Mouse (Mus musculus) E14TG2a.4 (cell line): ENCODE data around the gene Lingo4.
A peak's percentile ranks its signal among the peaks of the same experiment; 100 is the strongest.

Experiments
- H3K27me3 ChIP-seq: 2 replicates; pipeline ENCODE4 v1.6.1; 2014; ENCODE audit warnings: low read length, control low read depth; ENCODE audit not compliant: insufficient read depth
- H3K36me3 ChIP-seq: 2 replicates; pipeline ENCODE4 v1.6.1; 2014; ENCODE audit warnings: low read length, control low read depth; ENCODE audit not compliant: insufficient read depth
- H3K4me1 ChIP-seq: replicated peaks from 2 replicates; pipeline ENCODE4 v1.6.1; 2014; ENCODE audit warnings: low read depth, low read length, control low read depth
- H3K4me3 ChIP-seq: replicated peaks from 2 replicates; pipeline ENCODE4 v1.5.1; 2014; ENCODE audit warnings: mild to moderate bottlenecking, low read length
- H3K9me3 ChIP-seq: 2 replicates; pipeline ENCODE4 v1.6.1; 2014; ENCODE audit warnings: low read length, control low read depth
- CTCF ChIP-seq: conservative IDR thresholded peaks from 2 replicates; pipeline ENCODE4 v1.5.1; 2014; ENCODE audit warnings: low read length
- NANOG ChIP-seq: IDR thresholded peaks from 2 replicates; pipeline ENCODE4 v1.6.1; 2014; ENCODE audit warnings: borderline replicate concordance, low read length, mixed read lengths
- POU5F1 ChIP-seq: IDR thresholded peaks from 2 replicates; pipeline ENCODE4 v1.6.1; 2014; ENCODE audit warnings: low read length, borderline replicate concordance

Gene Lingo4

GRCm38 (mm10) chr3:94405561-94405960, 7.2 kb downstream of the Lingo4 start:
- Histone ChIP-seq H3K4me1 (peaks cover 7% of the 10 kb centered on the region; the same call in 1 of the 2 replicates), H3K4me3 (no peak overlapping the region), H3K36me3 (no peaks in the 10 kb centered on the region), H3K9me3 (no peaks in the 10 kb centered on the region), H3K27me3 (peaks cover 73% of the 10 kb centered on the region)
- no peak for TF ChIP-seq POU5F1
- TF ChIP-seq CTCF: no peak
- no peak for TF ChIP-seq NANOG

DNA sequence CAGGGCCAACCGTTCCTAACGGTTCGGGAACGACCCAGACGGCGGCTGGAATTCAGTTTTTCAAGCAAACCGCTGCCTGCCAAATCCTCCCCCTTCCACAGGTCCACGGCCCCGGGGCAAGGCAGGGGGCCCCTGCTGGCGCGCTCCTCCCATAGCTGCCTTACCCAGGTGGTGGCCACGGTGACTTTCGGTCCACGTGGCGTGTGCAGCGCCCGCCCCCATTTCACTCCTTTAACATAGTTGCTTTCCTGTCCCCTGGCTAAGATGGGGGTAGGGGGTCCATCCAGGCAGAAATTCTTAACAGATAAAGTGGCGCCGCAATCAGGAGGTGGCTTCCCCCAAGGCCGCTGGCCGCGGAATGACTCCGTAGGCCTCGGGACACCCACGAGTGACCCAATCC, 14.2 kb downstream of the Lingo4 start:
- peaks cover 40% of the 10 kb centered on the region for H3K27me3 ChIP-seq
- peak overlapping the region; percentile 69 for H3K4me3 ChIP-seq
- H3K9me3 ChIP-seq: peaks cover 20% of the 10 kb centered on the region
- H3K36me3 ChIP-seq: no peaks in the 10 kb centered on the region
- no peak for TF ChIP-seq POU5F1
- TF ChIP-seq NANOG: no peak
- no peak for TF ChIP-seq CTCF
- H3K4me1 ChIP-seq: peaks cover 6% of the 10 kb centered on the region; the same call in 1 of the 2 replicates

DNA sequence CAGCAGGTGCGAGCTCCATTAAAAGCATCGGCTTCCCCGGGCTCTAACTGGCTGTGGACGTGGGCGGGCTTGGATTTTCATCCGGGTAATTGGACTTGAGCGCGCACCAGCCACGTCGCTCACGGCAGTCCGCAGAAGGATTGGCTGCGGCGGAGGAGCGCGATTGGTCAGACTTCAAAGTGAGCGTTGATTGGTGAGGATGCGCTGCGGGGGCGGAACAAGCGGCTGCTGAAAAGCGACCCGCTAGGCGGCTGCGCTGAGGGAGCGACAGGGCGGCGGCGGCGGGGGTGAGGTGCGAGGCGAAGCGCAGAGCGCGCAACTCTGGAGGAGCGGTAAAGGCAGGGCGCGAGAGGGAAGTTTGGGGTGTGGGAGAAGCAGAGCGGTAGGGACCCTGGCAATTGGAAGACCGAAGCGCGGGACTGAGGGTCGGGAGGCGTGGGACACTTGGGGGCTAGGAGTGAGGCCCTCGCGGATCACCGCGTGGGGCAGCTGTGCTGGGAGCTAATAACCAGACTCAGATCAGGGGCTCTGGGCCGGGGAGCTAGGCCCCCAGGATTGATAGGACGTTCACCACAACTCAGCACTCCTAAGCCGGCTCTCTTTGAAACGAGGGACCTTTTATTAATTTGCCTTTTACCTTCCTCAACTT, 14.8 kb downstream of the Lingo4 start, which contains the start of gene Tdrkh:
TSS of gene Tdrkh (plus strand) at position 243 of the 649 bp plus-strand sequence.
- peaks cover 6% of the 10 kb centered on the region; the same call in 1 of the 2 replicates for H3K4me1 ChIP-seq
- peak within 1 kb of the TSS; percentile 69 for H3K4me3 ChIP-seq
- peaks cover 37% of the 10 kb centered on the region for H3K27me3 ChIP-seq
- H3K9me3 ChIP-seq: peaks cover 20% of the 10 kb centered on the region
- TF ChIP-seq POU5F1 (no peak), NANOG (no peak), CTCF (no peak)
- no peaks in the 10 kb centered on the region for H3K36me3 ChIP-seq

DNA sequence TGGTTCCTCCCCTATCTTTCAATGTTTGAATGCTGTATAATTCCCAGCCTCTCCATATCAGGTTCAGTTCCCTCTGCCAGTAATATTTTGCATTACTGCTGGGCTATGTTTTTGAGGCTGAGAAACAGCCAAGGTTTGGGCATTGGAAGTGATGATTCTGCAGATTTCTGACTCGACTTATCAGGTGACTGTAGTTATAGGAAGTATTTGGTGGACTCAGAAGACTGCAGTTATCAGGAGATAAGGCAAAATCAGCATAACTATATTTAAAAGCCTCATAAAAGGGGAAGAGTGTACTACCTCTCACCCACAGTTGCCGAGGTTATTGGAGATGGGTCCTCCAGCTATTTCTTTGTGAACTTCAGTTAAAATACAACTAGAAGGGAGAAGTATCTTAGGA, 32.7 kb downstream of the Lingo4 start:
- Histone ChIP-seq H3K4me3 (no peak overlapping the region), H3K36me3 (no peaks in the 10 kb centered on the region), H3K9me3 (no peaks in the 10 kb centered on the region), H3K27me3 (peaks cover 11% of the 10 kb centered on the region; the same call in 1 of the 2 replicates), H3K4me1 (no peaks in the 10 kb centered on the region)
- TF ChIP-seq CTCF (no peak), POU5F1 (no peak), NANOG (no peak)

DNA sequence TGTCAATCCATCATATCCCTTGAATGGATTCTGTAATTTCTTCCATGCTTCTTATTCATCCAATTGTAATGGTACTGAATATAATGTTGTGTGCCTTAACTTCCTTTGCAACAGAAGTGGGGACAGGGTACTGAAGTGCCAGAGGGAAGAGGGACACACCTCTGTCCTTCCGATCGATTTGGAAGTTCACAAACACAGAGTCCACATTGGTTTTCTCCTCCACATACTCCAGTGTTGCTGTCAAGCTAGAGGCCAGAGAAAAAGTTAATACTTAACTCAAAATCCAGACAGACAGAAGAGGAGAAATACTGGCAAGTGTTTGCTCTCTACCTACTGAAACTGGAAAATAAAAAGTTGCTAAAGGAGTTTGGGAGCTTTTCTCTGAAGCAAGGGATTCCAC, 36.0 kb downstream of the Lingo4 start:
- Histone ChIP-seq H3K36me3 (no peaks in the 10 kb centered on the region), H3K4me3 (no peak overlapping the region), H3K27me3 (0 out of 2 replicates have a peak, but pooled peaks cover 5% of the 10 kb centered on the region), H3K4me1 (no peaks in the 10 kb centered on the region), H3K9me3 (no peaks in the 10 kb centered on the region)
- no peak for TF ChIP-seq NANOG
- TF ChIP-seq CTCF: no peak

- Histone ChIP-seq H3K4me1 (no peaks in the 10 kb centered on the region), H3K27me3 (peaks cover 14% of the 10 kb centered on the region), H3K36me3 (no peaks in the 10 kb centered on the region), H3K9me3 (no peaks in the 10 kb centered on the region), H3K4me3 (no peak overlapping the region)
- no peak for TF ChIP-seq CTCF
- TF ChIP-seq POU5F1: no peak
- TF ChIP-seq NANOG: no peak
Measured at GRCm38 (mm10) chr3:94436420-94436819, 38.1 kb downstream of the Lingo4 start.

DNA sequence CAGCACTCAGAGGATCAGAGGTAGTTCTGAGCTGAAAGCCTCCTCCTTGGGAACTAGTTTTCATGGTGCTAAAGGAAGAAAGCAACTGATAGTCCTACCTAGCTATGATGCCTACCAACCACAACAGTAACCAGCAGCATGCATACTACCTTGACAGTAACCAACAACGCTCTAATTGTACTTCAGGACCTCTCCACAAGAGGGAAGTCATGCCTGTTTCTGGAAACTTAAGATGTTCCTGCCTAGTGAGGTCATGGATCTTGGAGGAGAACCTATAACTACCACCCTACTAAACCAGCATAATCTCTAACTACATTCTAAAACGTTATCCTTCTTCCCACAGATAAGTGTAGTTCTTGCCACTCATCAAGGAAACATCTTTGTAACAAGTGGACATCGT, 42.9 kb downstream of the Lingo4 start:
- H3K4me3 ChIP-seq: no peak overlapping the region
- no peaks in the 10 kb centered on the region for H3K9me3 ChIP-seq
- peaks cover 10% of the 10 kb centered on the region for H3K4me1 ChIP-seq
- peaks cover 19% of the 10 kb centered on the region for H3K36me3 ChIP-seq
- peaks cover 9% of the 10 kb centered on the region for H3K27me3 ChIP-seq
- TF ChIP-seq CTCF (peak; percentile 37), POU5F1 (no peak)

- Histone ChIP-seq H3K27me3 (peaks cover 9% of the 10 kb centered on the region), H3K9me3 (no peaks in the 10 kb centered on the region), H3K4me1 (peaks cover 10% of the 10 kb centered on the region), H3K4me3 (peak within 1 kb of the TSS; percentile 100), H3K36me3 (peaks cover 38% of the 10 kb centered on the region)
- no peak for TF ChIP-seq CTCF
Measured at GRCm38 (mm10) chr3:94442951-94443596, 44.8 kb downstream of the Lingo4 start, which contains the start of gene Mrpl9. Gene Mrpl9 (plus strand): TSS chr3:94443318.
